Mouse (Mus musculus): ENCODE data around the gene Slc2a5.

Slc2a5 gene

GRCm38 (mm10) chr4:150098880-150099279, 20.2 kb upstream of the Slc2a5 start:
- in situ Hi-C loops (cut with MboI, MseI): loop anchor here (10.0 kb wide), 1 partner anchor 64 kb away; no protein-coding TSS in a partner anchor

DNA sequence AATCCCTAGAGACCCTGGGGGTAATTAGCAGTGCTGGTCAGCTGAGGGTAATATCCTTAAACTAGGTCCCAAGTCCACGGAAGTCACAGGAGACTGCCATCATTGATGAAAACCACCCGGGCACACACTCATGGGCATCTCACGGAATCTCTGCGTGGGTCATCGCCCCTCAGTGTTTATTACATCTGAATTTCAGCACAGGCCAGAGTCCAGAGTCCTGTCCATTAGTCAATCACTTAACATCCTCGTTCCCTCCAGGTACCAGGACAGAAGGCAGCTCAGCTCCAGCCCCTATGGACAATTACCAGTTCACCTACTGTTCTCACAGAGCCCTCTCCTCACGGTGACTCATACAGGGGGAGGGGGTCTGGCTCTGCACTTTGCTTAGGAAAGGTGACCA, 16.3 kb upstream of the Slc2a5 start:
- in situ Hi-C loops (cut with MboI, MseI): loop anchor here (5.0 to 10.0 kb wide), 2 partner anchors 298 to 301 kb away; no protein-coding TSS in a partner anchor

- in situ Hi-C loops (cut with MboI, MseI): loop anchor here in 1 of 2 experiments (10.0 kb wide), 1 partner anchor 301 kb away; no protein-coding TSS in a partner anchor
Observed at GRCm38 (mm10) chr4:150105671-150106070, 13.4 kb upstream of the Slc2a5 start.

GRCm38 (mm10) chr4:150106637-150107036, 12.4 kb upstream of the Slc2a5 start:
- in situ Hi-C loops (cut with MboI, MseI): loop anchor here in 1 of 2 experiments (10.0 kb wide), 1 partner anchor 302 kb away; no protein-coding TSS in a partner anchor

GRCm38 (mm10) chr4:150109636-150110035, 9.4 kb upstream of the Slc2a5 start:
- in situ Hi-C loops (cut with MboI, MseI): loop anchor here in 1 of 2 experiments (10.0 kb wide), 1 partner anchor 305 kb away; no protein-coding TSS in a partner anchor

DNA sequence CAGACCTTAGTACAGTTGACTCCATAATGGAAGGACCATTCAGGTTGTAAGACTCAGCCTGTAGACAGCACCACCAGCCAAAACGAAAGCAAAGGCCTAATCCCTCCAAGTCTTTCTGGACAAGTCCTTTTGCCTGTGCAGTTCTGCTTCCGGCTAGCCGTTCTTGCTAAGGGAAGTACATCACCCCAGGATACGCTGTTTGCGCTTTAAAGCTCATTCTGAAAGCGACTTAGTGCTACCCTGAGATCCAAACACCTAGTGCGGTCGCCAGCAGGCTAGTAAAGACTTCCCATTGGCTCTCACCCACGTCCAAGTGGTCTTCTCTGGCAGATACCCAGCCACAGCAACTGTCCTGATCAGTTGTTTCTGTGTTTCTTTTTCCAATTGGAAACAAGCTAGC, 8.7 kb upstream of the Slc2a5 start:
- in situ Hi-C loops (cut with MboI, MseI): no loop called here

- in situ Hi-C loops (cut with MboI, MseI): no loop called here
Observed at GRCm38 (mm10) chr4:150112867-150113266, 6.2 kb upstream of the Slc2a5 start.

- in situ Hi-C loops (cut with MboI, MseI): no loop called here
Observed at GRCm38 (mm10) chr4:150114505-150115061, 4.5 kb upstream of the Slc2a5 start.

- in situ Hi-C loops (cut with MboI, MseI): no loop called here
Observed at GRCm38 (mm10) chr4:150117311-150117710, 1.8 kb upstream of the Slc2a5 start.

- in situ Hi-C loops (cut with MboI, MseI): no loop called here
Observed at GRCm38 (mm10) chr4:150118163-150118562, 920 bp upstream of the Slc2a5 start.

DNA sequence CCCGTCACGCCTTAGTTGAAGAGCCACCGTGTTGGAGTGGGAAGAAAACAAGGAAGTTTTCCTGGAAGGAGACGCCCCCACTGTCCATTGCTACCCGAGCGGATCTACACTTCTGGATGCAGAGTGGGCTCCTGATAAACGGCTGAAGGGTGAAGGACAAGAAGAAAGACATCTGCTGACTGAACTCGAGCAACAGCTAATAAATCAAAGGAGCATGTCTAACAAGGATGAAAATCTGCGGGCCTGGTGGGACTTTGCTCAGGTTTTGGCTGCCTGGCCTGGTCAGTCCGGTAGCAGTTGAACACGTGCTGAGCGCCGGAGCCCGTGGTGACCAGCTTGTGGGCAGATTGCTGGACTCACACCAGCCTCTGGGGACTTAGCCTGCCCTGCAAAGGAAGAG, 557 bp downstream of the Slc2a5 start:
- in situ Hi-C loops (cut with MboI, MseI): no loop called here

GRCm38 (mm10) chr4:150120173-150120833, 1.2 kb downstream of the Slc2a5 start:
- in situ Hi-C loops (cut with MboI, MseI): no loop called here

- in situ Hi-C loops (cut with MboI, MseI): no loop called here
Observed at GRCm38 (mm10) chr4:150121430-150121829, 2.3 kb downstream of the Slc2a5 start.

- in situ Hi-C loops (cut with MboI, MseI): no loop called here
Observed at GRCm38 (mm10) chr4:150122476-150122875, 3.4 kb downstream of the Slc2a5 start.

DNA sequence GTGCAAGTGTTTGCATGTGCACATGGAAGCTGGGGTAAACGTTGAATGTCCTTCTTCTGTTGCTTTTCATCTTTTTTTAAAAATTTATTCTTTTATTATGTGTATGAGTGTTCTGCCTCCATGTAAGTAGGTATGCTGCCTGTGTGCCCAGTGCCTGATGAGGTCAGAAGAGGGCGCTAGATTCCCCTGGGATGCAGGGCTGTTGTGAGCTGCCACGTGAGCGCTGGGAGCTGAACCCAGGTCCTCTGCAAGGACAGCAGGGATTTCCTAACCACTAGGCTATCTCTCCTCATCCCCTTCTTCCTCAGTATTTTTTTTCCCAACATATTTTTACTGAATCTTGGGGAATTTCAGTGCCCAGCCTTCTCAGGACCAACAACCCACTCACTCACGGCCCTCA, 7.3 kb downstream of the Slc2a5 start:
- in situ Hi-C loops (cut with MboI, MseI): no loop called here

DNA sequence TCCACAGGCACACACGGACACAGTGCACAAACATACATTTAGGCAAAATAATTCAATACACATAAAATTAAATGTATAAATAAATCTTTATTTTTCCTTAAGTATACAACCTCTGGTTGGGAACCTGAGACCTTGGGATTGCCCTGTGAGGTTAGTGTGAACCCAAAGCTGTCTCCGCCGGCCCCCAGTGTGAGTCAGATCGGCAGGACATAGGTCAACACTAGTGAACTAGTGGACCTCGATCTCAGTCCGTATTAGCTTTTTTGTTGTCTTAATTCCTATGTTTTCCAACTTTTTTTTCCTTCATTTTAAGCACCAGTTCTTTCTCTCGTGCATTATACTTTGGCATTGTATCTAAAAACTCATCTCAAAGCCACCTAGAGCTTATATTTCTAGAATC, 8.8 kb downstream of the Slc2a5 start:
- in situ Hi-C loops (cut with MboI, MseI): no loop called here

- in situ Hi-C loops (cut with MboI, MseI): no loop called here
Observed at GRCm38 (mm10) chr4:150128571-150128970, 9.5 kb downstream of the Slc2a5 start.

DNA sequence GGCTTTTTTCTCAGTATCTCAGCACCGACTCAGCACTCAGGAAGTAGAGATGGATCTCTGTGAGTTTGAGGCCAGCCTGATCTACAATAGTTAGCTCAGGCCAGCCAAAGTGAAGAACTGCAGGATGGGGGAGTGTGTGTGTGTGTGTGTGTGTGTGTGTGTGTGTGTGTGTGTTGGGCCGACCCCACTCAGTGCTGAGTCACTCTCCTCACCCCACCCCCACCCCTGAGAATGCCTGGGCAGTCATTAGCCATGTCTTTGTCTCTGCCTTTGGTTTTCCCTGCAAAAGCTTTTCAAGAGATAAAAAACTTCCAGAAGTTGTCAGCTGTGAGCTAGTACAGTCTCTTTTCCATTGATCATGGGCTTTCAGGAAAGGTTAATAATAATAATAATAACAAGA, 11.6 kb downstream of the Slc2a5 start:
- in situ Hi-C loops (cut with MboI, MseI): no loop called here

GRCm38 (mm10) chr4:150132692-150133271, 13.7 kb downstream of the Slc2a5 start:
- in situ Hi-C loops (cut with MboI, MseI): no loop called here

- in situ Hi-C loops (cut with MboI, MseI): no loop called here
Observed at GRCm38 (mm10) chr4:150135254-150135653, 16.2 kb downstream of the Slc2a5 start.

GRCm38 (mm10) chr4:150136693-150137092, 17.6 kb downstream of the Slc2a5 start:
- in situ Hi-C loops (cut with MboI, MseI): no loop called here

DNA sequence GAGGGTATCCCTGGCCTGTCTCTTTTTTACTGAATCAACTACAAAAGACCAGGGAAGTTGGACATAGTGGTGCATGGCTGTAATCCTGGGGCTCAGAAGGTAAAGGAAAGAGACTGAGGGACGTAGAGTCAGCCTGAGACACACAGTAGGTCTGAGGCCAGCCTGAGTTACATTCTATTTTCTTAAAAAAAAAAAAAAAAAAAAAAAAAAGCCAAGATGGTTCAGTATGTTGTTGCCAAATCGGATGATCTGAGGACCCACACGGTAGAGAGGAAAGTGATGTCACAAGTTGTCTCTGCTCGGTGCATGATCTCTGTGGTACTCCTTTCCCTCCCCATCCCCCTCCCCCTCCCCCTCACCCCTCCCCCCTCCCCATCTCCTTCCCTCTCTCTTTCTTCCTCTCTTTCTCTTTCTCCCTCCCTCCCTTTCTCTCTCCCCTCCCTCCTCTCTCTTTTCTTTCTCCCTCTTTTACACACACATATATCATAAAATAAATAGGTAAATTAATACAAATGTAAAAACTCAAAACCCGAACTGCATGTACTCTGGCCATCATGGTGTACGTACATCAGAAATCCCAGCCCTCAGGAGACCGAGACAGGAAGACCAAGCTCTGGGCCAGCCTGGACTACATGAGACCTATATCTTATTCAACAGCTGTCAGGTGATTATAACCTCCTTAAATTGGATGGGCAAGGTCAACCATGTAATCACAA, 18.4 kb downstream of the Slc2a5 start:
- in situ Hi-C loops (cut with MboI, MseI): no loop called here
